Mouse (Mus musculus) bone marrow macrophage, adult 2 months (primary cell): ENCODE results near the gene Glrx3.

Source experiments
- CTCF ChIP-seq: IDR thresholded peaks from 2 replicates; pipeline ENCODE4 v1.5.1; 2012; ENCODE audit warnings: low read depth, mild to moderate bottlenecking, low read length, moderate library complexity
- POLR2A ChIP-seq: IDR thresholded peaks from 2 replicates; pipeline ENCODE4 v1.6.1; 2012; ENCODE audit warnings: mild to moderate bottlenecking, low read depth, low read length, borderline replicate concordance

- TF ChIP-seq CTCF (no peak), POLR2A (no peak)
These were observed 5.5 kb downstream of the Glrx3 start for GRCm38 (mm10) chr7:137442951-137443350.
